Mouse (Mus musculus): ENCODE results near the gene Gja4.

Gja4 gene

GRCm38 (mm10) chr4:127313861-127314260 is at the start of gene Gja4:
Gene Gja4, minus strand, starts transcription at chr4:127314039.
- in situ Hi-C loops (cut with MboI; ENCODE audit: unreplicated experiment in 2 of 2) = loop anchor here (10.0 kb wide), 1 partner anchor 759 kb away; the partner anchor contains the start of gene Clspn (in 2 of the 2)

GRCm38 (mm10) chr4:127363331-127363730 is 49.5 kb upstream of the Gja4 start:
- in situ Hi-C loops (cut with MboI; ENCODE audit: unreplicated experiment in 2 of 2) = loop anchor here in 1 of 2 experiments (10.0 to 25.0 kb wide), 3 partner anchors 1499 to 1724 kb away; no protein-coding TSS in a partner anchor

GRCm38 (mm10) chr4:127362520-127362919 is 48.7 kb upstream of the Gja4 start:
- in situ Hi-C loops (cut with MboI; ENCODE audit: unreplicated experiment in 2 of 2) = loop anchor here in 1 of 2 experiments (10.0 to 25.0 kb wide), 3 partner anchors 1500 to 1725 kb away; no protein-coding TSS in a partner anchor

- in situ Hi-C loops (cut with MboI; ENCODE audit: unreplicated experiment in 2 of 2) = loop anchor here in 1 of 2 experiments (25.0 kb wide), 2 partner anchors 1504 to 1729 kb away; no protein-coding TSS in a partner anchor
Observed at GRCm38 (mm10) chr4:127358018-127358417, 44.2 kb upstream of the Gja4 start, which contains the start of gene Gjb5. Gene Gjb5, minus strand, starts transcription at chr4:127358181.

GRCm38 (mm10) chr4:127354506-127355485 is 41.0 kb upstream of the Gja4 start:
- in situ Hi-C loops (cut with MboI; ENCODE audit: unreplicated experiment in 2 of 2) = loop anchor here in 1 of 2 experiments (25.0 kb wide), 2 partner anchors 1508 to 1733 kb away; no protein-coding TSS in a partner anchor

- in situ Hi-C loops (cut with MboI; ENCODE audit: unreplicated experiment in 2 of 2) = loop anchor here in 1 of 2 experiments (25.0 kb wide), 2 partner anchors 1508 to 1733 kb away; no protein-coding TSS in a partner anchor
Observed at GRCm38 (mm10) chr4:127353951-127354438, 40.2 kb upstream of the Gja4 start, which contains the start of gene Gjb4. Gene Gjb4, minus strand, starts transcription at chr4:127354081.

GRCm38 (mm10) chr4:127352594-127352993 is 38.8 kb upstream of the Gja4 start:
- in situ Hi-C loops (cut with MboI; ENCODE audit: unreplicated experiment in 2 of 2) = loop anchor here in 1 of 2 experiments (25.0 kb wide), 2 partner anchors 1510 to 1735 kb away; no protein-coding TSS in a partner anchor

GRCm38 (mm10) chr4:127349560-127350300 is 35.9 kb upstream of the Gja4 start:
- in situ Hi-C loops (cut with MboI; ENCODE audit: unreplicated experiment in 2 of 2) = loop anchor here in 1 of 2 experiments (25.0 kb wide), 2 partner anchors 1513 to 1738 kb away; no protein-coding TSS in a partner anchor

- in situ Hi-C loops (cut with MboI; ENCODE audit: unreplicated experiment in 2 of 2) = no loop called here
Observed at GRCm38 (mm10) chr4:127345000-127345399, 31.2 kb upstream of the Gja4 start.

- in situ Hi-C loops (cut with MboI; ENCODE audit: unreplicated experiment in 2 of 2) = no loop called here
Observed at GRCm38 (mm10) chr4:127341372-127341771, 27.5 kb upstream of the Gja4 start.

GRCm38 (mm10) chr4:127337668-127338067 is 23.8 kb upstream of the Gja4 start:
- in situ Hi-C loops (cut with MboI; ENCODE audit: unreplicated experiment in 2 of 2) = no loop called here

- in situ Hi-C loops (cut with MboI; ENCODE audit: unreplicated experiment in 2 of 2) = no loop called here
Observed at GRCm38 (mm10) chr4:127334870-127335504, 21.1 kb upstream of the Gja4 start.

GRCm38 (mm10) chr4:127331171-127331570 is 17.3 kb upstream of the Gja4 start:
- in situ Hi-C loops (cut with MboI; ENCODE audit: unreplicated experiment in 2 of 2) = no loop called here

- in situ Hi-C loops (cut with MboI; ENCODE audit: unreplicated experiment in 2 of 2) = no loop called here
Observed at GRCm38 (mm10) chr4:127330181-127331100, 16.6 kb upstream of the Gja4 start, which contains the start of gene Gjb3. Gene Gjb3, minus strand, starts transcription at chr4:127330844.

GRCm38 (mm10) chr4:127329751-127330150 is 15.9 kb upstream of the Gja4 start:
- in situ Hi-C loops (cut with MboI; ENCODE audit: unreplicated experiment in 2 of 2) = no loop called here

GRCm38 (mm10) chr4:127329046-127329445 is 15.2 kb upstream of the Gja4 start:
- in situ Hi-C loops (cut with MboI; ENCODE audit: unreplicated experiment in 2 of 2) = no loop called here

GRCm38 (mm10) chr4:127328378-127328777 is 14.5 kb upstream of the Gja4 start:
- in situ Hi-C loops (cut with MboI; ENCODE audit: unreplicated experiment in 2 of 2) = no loop called here

GRCm38 (mm10) chr4:127327749-127328148 is 13.9 kb upstream of the Gja4 start:
- in situ Hi-C loops (cut with MboI; ENCODE audit: unreplicated experiment in 2 of 2) = no loop called here

GRCm38 (mm10) chr4:127327258-127327657 is 13.4 kb upstream of the Gja4 start:
- in situ Hi-C loops (cut with MboI; ENCODE audit: unreplicated experiment in 2 of 2) = no loop called here
